Mouse (Mus musculus) layer of hippocampus, adult 9-10 months (tissue): ENCODE data around the gene Cdca8.
"Not testable (repeated sequence)": the region's sequence is repeated elsewhere in the genome, so short reads cannot be mapped to it uniquely, and the experiment has no call there.

ENCODE experiments used
- DNase-seq: peaks from one replicate; pipeline ENCODE4 v3.0.0; 2022; ENCODE audit warnings: low spot score

Gene Cdca8

DNA sequence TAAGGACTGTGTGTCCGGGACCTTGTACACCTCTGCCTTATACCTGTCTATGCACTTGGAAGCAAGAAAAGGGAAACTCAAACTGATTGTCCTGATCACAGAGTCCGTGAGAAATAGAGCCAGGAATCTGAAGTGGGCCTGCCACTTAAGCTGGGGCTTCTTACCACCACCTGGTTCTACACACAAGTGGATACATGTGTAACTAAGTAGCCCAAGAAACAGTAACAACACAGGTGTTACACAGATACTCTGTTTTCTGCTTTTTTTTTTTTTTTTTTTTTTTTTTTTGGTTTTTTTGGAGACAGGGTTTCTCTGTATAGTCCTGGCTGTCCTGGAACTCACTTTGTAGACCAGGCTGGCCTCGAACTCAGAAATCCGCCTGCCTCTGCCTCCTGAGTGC, at the start of gene Cdca8:
Cdca8 (minus strand) TSS at position 101 of the 400 bp plus-strand sequence.
- not testable (repeated sequence) for DNase-seq

DNA sequence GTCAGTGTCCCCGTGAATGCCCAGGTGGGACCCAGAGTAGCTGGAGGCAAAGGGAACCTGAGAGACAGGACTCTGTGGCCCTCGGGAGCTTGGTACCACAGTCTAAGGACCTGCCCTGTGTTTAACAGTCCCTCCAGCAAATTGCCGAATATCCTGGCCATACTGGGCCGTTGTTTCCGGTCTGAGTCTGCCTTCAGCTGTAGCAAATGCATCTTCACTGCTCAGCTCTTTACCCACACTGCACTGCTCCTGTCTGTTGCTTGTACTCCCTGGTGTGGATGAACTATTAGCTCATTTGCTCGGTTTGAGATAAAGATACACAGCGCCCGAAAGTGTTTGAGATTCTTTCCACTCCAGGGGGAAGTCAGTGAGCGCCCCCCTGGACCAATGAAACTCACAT, 49.3 kb upstream of the Cdca8 start:
- DNase-seq, result no peak

DNA sequence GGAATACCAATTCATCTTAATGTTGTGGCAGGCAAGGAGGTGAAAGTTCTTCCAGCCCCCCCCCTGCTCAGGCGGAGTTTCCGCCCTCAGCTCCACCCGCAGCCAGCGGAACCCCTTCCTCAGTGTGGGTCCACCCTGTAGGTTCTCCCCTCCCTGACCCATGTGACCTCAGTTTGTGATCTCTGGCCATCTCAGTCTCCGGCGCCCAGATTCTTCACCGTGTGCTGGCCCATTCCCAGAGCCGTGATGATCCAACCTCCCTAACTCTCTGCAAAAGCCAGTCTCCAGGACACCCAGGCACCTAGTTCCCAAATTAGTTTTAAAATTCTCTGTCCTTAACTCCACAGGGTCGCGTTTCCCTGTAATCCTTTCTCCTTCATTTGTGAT, 48.6 kb upstream of the Cdca8 start:
- no peak for DNase-seq

DNA sequence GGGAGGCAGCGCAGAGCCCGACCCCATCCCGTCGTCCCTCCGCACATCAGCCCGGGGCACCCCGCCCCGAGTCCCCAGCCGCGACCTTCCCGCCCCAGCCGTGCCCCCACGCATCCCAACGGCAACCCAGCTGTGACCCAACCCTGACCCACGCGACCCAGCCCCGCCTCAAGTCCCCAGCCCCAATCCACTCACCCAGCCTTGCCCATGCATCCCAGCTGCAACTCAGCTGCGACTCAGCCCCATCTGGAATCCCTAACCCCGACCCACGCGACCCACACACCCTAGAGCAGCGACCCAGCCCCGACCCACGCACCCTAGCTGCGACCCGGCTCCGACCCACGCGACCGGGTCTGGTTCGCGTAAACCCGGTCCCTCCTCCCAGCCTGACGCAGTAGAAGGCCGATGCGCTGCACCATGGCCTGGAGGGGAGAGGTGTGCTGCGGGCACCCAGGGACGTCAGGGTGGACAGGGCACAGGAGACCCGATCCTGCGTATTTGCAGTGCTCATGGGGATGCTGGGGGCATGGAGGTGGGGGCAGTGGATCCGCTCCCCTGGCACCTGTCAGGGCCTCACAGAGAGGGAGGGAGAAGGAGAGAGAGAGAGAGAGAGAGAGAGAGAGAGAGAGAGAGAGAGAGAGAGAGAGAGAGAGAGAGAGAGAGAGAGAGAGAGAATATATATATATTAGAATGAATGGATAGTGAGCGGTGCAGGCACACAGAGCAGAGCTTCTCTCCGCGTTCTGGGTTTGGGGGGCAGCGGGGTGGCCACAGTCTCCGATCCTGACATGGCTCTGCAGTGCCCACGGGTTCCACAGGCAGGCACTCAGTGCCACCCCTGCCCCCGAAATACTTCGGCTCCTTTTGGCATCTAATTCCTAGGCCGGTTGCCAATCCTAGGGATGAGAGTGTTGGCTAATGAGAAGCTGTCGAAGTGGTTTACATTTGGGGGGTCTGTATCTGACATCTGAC, 47.9 kb upstream of the Cdca8 start:
- DNase-seq, result no peak

DNA sequence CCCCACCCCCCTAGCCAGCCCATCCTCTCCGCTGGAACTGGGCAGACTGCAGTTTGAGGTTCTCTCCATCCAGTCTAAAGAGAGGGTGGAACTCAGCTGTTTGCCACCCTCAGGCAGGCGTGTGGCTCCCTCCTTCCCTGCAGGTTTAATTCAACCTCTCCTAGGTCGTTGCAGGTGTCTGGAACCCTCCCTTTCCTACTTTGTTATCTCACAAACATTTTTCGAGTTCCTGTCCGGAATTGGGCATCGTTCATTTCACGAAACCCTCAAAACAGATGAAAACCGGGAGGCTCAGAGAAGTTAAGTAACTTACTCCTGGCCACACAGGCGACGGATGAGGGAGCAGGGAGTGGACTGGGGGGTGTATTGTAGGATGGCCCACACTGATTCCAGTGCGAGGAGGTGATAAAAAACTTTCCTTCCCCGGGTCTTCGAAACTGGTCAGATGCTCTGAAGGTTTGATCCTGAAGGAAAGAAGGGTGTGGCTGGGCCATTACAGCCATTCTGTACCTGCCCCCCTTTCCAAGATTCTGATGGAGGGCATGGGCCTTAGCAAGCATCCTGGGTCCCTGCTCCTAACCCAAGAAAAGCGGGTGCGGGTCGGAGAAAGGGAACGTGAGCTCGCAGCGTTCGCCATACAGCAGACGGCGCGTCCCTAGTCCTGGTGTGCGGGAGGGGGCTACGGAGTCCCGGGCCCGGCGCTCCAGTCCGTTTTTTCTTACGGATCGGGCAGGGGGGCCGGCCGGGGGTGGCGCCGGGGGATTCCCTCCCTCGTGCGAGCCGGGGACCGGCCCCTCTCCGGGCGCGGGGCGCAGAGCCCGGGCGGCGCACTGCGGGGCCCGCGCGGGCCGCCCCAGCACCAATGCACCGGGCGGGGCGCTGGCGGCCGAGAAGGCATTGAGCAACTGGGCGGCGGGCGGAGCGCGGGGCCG, 46.8 kb upstream of the Cdca8 start, which contains the start of gene Rspo1:
Rspo1 (plus strand) TSS at position 760 of the 932 bp plus-strand sequence.
- no peak for DNase-seq

DNA sequence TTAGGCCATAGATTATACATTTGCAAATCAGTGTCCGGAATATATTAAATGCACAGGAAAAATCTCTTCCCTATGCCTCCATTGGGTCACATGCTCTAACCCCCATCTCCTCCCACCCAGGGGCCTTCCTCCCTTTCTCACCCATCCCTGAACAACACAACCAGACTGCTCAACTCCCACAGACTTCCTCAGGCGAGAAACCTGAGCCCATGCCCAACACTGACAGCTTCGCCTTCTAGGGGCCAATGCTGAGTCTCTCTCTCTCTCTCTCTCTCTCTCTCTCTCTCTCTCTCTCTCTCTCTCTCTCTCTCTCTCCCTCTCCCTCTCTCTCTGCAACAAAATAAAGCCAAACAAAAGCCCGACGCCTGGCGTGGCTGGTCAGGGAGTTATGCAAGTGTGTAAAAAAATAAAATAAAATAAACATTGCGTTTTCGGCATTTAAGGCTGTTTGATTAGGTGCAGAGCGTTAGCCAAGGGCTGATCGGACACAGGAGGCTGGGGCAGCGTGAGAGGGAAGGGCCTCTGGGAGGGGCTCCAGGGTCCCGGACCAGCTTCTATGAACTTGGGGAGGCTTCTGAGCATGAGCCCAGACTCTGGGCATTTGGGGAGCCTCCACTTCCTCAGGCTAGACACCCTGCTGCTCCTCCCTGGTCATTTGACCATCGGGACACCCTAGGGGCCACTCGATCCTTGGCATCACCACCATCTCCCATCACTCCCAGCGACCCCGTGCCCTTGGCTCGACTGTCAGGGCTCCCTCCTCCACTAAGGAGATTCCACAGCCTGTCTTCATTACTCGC, 46.0 kb upstream of the Cdca8 start:
- DNase-seq, result no peak

DNA sequence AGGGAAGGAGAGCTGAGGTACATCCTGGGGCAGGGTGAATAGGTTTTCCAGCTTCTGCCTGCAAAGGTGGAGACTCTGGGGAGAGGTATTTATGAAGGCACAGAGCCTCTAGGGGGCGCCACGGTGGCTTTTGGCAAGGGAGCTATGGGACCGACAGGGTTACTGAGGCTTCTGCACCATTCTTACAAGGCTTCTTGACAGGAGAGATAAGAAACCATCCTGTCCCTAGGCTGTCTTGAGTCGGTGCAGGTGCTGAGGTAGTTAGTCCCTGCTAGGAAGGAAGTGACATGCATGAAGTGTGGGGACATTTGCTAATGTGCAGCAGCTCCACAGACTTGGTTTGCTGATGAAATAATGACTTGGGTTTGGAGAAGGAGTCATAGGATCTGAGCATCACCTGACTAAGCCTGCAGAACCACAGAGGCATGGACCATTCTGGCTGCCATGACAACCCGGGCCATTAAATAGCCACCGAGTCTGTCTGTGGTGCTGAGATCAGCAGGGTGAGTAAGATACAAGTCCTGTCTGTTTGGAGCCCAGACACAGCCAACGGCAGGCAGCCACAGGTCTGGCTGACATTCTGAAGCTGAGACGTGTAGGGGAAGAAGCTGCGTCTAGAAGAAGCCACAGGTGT, 44.9 kb upstream of the Cdca8 start:
- no peak for DNase-seq

DNA sequence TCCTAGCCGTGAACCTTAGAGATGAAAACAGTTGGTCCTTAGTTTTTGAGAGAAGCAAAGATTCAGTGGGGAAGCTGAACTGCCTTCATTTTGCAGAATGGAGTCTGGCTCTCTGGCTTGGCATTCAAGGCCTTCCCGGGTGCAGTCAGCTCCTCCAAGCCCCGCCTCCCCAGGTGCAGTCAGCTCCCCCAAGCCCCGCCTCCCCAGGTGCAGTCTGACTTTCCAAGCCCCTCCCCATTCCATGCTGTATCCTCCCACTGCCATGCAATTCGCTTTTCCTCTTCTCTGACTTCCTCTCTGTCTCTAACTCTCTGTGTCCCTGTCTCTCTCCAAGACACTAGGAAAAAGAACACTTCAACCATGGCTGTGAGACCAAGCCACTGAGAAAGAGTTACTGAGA, 39.1 kb upstream of the Cdca8 start:
- DNase-seq, result no peak

DNA sequence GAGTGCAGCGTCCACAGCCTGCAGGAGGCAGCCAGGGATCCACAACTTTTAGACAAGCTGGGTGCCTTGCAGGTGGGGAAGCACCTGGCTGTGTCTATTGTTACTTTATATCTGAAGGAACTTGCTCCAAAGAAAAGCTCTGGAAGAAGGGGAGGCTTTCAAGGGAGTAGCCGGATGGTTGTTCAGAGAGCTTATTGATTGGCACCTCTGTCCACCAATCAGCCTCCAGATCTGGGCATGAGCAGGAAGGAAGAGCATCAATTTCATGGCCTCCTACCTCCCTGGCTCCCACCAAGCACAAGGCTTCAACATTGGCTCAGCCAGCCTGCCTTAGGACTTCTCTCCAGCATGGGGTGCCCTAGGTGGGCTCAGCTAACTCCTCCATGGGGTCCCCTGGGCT, 34.2 kb upstream of the Cdca8 start:
- DNase-seq, result no peak

DNA sequence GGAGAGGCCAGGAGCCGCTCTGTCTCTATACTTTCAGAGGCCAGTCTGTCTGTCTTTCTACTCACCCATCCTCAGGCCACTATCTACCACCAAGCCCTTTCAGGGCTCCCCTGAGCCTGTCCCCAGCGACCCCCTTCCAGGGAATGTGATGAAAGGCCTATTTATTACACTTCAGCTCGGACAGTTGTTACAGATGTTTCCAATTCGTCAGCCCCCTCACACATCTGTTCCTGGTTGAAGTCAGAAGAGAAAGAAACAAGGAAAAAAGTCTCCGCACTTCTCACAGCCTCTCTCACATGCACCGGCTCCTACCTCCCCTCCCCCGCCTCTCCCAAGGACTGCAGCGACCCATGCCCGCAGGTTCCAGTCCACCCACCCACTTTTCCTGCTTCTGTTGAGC, 33.2 kb upstream of the Cdca8 start:
- no peak for DNase-seq

DNA sequence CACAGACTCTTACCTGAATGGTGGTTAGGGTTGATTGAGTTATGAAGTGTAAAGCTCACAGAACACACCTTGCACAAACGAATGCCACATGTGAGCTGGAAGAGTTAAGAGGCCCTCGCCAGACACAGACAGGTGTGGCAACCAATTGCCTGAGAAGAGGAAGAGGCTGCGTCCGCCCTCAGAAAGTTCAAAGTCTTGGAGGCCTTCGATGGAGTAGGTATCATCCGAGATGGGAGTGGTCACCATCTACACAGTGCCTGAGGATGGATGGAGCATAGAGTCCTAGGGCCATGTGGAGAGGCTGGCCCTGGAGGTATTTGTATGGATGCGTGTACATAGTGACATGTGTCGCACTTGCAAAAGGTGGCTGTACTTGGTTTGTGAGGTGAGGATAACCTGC, 32.0 kb upstream of the Cdca8 start:
- no peak for DNase-seq

DNA sequence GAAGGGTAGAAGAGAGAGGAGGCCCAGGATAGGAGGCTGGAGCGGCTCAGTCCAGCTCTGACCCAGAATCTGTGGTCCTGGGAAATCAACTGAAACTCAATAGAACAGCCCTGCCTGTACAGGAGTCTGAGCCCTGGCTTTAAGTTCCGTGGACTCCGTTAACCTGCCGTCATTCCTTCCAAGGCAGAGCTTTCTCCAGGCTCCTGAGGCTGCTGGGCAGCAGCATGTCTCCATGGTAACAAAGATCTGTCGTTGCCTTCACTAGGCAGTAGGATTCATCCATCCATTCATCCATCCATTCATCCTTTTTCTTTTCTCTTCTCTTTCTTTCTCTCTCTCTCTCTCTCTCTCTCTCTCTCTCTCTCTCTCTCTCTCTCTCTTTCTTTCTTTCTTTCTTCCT, 31.6 kb upstream of the Cdca8 start:
- DNase-seq, result no peak

DNA sequence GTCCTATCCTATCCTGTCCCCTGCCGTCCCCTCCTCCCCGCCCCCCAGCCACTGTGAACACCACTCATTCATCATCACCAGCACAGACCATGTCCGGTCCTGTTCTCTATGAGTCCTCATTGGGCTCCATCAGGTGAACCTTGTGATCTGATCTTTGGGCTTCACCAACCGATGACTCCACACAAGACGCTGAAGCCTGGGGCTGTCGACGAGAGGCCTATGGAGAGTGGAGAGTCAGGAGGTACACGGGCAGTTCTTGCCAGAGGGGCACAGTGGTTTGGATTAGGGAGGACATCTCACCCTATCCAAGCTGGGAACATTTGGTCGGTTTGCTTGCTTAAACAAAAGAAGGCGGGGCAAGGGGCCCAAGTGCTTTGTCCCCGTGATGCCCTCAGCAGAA, 31.1 kb upstream of the Cdca8 start:
- no peak for DNase-seq

DNA sequence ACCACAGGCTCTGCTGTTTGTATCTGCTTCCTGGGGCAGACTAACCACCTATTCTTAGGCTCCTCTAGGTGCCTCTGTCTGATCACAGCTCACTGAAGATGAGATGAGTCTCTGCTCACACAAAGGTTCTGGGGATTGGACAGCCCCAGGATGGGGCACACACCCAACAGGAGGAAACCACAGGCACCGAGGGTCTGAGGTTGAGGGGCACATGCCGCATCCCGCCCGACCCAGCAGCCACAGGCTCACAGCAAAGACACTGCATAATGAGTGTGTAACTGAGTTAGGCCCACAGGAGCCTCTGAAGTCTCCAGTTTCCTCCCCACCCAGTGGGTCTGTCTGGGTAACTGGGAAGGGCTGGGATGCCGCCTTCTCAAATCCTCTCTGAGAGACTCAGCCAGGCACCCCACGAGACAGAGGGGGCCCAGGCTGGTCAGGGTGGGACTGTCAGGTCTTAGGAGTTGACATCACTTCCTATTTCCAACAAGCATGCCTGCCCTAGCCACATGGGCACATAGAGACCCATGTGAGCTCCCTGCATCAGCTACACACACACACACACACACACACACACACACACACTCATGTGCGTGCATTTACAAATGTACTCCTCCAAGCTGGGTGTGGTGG, 30.2 kb upstream of the Cdca8 start:
- DNase-seq, result no peak

DNA sequence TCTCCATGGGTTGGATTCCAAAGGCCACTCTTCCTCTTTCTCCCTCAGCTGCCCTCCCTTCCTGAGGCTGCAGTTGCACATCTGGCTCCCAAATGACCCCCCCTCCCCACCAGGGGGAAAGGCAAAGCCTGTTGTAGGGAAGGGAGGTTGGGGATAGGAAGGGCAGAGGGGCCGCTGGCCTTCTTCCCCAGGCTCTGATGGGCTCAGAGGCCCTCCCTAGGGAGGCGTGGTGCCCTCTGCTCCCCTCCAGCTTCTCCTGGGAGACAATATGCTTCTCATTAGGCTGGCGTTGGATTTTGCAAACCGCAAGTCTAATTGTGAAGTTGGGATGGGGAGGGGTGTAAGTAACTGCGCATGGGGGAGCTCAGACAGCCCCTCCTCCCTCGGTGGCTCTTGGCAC, 29.6 kb upstream of the Cdca8 start:
- DNase-seq, result no peak

DNA sequence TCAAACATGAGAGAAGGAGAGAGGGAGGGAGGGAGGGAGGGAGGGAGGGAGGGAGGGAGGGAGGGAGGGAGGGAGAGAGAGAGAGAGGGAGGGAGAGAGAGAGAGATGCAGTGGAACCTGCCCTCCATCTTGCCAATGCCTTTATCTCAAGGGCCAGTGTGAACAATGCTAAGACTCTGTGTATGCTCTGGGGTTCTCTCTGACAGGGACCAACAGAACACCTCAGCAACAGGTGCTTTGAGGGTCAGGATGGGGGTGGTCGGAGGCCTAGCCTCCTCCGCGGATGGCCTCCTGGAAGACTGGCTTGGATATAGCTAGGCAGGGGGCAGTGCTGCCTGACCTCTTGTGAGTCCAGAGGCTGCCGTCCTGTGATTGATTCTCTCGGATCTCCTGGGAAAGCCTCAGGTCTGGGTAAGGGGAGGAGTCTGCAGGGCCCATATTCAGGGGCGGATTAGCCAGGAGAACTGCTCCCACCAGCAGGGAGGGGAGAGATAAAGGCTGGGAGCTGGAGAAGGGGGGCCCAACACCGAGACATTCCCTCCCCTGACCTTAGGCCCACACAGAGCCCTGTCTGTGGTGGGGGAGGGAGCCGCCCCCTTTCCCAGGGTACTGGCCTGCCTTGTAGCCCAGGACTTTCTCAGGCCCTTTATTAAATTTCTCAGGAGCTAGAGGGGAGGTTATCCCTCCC, 25.9 kb upstream of the Cdca8 start:
- DNase-seq, result no peak

DNA sequence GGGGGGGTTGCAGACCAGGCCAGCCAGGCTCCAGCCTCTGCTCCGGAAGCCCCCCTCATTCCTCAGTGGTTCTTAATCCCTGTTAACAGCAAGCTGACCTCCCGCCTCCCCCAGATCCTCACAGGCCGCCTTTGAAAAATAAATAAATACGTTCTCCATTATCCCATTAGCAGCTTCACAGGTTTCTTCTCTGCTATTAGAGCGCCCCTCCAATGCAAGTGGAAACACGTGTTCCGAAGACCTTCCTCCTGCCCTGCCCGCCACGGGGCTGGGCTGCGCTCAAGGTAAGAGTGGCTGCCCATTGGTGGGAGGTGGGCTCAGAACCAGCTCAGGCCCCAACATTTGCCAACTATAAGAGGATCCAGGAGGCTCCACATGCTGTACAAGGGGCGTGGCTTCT, 23.5 kb upstream of the Cdca8 start:
- DNase-seq, result no peak

DNA sequence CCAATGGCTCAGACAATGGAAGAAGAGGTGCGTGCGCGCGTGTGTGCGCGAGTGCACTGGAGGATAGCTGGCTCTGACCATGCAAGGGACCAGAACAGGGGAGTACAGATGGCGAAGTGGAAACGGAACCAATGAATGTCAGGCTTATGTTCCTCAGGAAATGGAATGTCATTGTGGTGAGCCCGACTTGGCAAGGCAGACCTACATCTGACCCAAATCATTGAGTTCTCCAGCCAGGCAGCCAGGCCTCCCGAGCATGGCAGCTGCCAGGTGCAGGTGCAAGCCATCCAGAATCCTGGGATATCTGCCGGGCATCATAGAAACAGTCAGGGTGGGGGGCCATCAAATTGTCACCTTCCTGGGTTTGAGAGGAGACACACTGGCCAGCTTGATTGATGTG, 21.8 kb upstream of the Cdca8 start:
- DNase-seq, result no peak

DNA sequence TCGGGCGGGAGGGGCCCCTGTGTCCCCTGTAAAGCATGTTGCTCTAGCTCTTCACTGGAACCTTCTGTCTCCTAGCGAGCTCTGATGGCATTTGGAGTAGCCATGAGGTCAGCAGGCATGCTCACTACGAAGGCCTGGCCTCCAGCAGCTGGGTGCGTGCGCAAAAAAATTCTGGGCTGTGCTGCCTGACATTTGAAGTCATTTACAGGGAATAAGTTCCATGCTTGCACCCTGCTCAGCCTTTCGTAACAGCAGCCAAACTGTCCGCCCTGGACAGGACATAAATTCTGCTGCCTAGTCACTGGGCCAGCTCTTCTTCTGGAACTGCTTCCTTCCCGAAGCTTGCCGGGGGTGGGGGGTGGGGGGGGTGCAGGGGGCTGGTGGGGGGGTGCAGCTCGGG, 20.0 kb upstream of the Cdca8 start:
- no peak for DNase-seq

DNA sequence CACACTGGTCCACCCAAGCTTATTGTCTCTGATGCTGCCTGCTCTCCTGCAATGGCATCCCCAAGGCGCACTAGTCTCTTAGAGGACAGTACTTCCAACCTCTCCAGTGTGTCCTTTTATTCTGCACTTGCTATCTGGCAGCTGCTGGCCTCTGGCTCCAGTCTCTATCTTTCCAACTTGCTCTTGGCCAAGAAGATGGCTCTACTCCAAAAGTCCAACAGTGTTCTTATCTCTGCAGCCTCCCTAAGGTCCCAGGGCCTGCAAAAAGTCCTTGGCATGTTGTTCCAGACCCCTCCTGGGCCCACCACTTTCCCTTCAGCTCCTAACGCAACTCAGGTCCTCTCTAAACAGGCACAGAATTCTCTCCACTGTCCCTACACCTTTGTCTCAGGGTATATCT, 18.2 kb upstream of the Cdca8 start:
- no peak for DNase-seq
